Comparison of ENCODE assay signal across 14 mouse cellular contexts in genomic region chr16:13239039-13239438, GRCm38 (mm10).
"Had no signal": no experiment of that assay in that cellular context is flagged by ENCODE, and none has a peak within 500 bp of the region (broad histone marks: within the 10 kb centered on the region; RNA-seq: fewer than 3 reads in every experiment).

No protein-coding gene starts in this region.

- H3K4me3 ChIP-seq: limb, embryonic 12.5 days; liver, embryonic 12.5 days; midbrain, embryonic 10.5 days; myocyte; neural tube, embryonic 15.5 days had no signal

- DNase-seq: kidney, adult 9 months; kidney, postnatal 36 days; layer of hippocampus, adult 9-11 months; layer of hippocampus, postnatal 36 days; midbrain, embryonic 14.5 days; right cerebral cortex, adult 18-20 months; right cerebral cortex, postnatal 25 days; thymus, postnatal 14 days had no signal

- H3K9ac ChIP-seq: limb, embryonic 12.5 days; liver, embryonic 12.5 days; neural tube, embryonic 15.5 days had no signal

- H3K27me3 ChIP-seq: limb, embryonic 12.5 days; liver, embryonic 12.5 days; neural tube, embryonic 15.5 days had no signal

- ATAC-seq: liver, embryonic 12.5 days had no signal

- H3K4me1 ChIP-seq: limb, embryonic 12.5 days; liver, embryonic 12.5 days; midbrain, embryonic 10.5 days; neural tube, embryonic 15.5 days had no signal

- H3K9me3 ChIP-seq: limb, embryonic 12.5 days; liver, embryonic 12.5 days; midbrain, embryonic 10.5 days; neural tube, embryonic 15.5 days had no signal

- H3K27ac ChIP-seq: kidney, postnatal 0 days; limb, embryonic 12.5 days; liver, embryonic 12.5 days; midbrain, embryonic 10.5 days; neural tube, embryonic 15.5 days had no signal

- H3K4me2 ChIP-seq: limb, embryonic 12.5 days; liver, embryonic 12.5 days; neural tube, embryonic 15.5 days had no signal

- H3K36me3 ChIP-seq: limb, embryonic 12.5 days; liver, embryonic 12.5 days; midbrain, embryonic 10.5 days; neural tube, embryonic 15.5 days had no signal
